Mouse (Mus musculus): ENCODE data around the gene Atg9b. TPM values are rescaled to one million over a fixed set of nuclear protein-coding genes. Genes with fewer than 3 reads are reported as not detected.

Atg9b gene
- polyA plus RNA-seq, 1 experiment, result 0.89 TPM

- DNase-seq, result peak; percentile 87
- Histone ChIP-seq H3K4me3 (ENCODE audit: insufficient read depth, low read depth, low read length) (peak overlapping the region; percentile 9), H3K27me3 (replicated peaks; ENCODE audit: control insufficient read depth, insufficient read depth, low read length) (no peaks in the 10 kb centered on the region), H3K4me1 (ENCODE audit: control insufficient read depth, insufficient read depth, low read length) (peaks cover 13% of the 10 kb centered on the region), H3K36me3 (ENCODE audit: control insufficient read depth, insufficient read depth, low read length) (no peaks in the 10 kb centered on the region), H3K27ac (ENCODE audit: insufficient read depth, low read depth, low read length) (no peak overlapping the region)
- 2% methylated on average over 73 of the region's 73 CpGs for WGBS
- TF ChIP-seq CTCF (conservative IDR thresholded peaks at IDR 0.05; ENCODE audit: insufficient read depth, insufficient read length, low read depth, low read length), result 0 out of 2 replicates have a peak, but pooled peaks have one; percentile 12
- no peak for TF ChIP-seq POLR2A (IDR thresholded peaks at IDR 0.05; ENCODE audit: low read depth, low read length)
Observed at GRCm38 (mm10) chr5:24387264-24388241, 4.4 kb downstream of the Atg9b start.

- DNase-seq, result no peak
- Histone ChIP-seq H3K27me3 (replicated peaks; ENCODE audit: control insufficient read depth, insufficient read depth, low read length) (no peaks in the 10 kb centered on the region), H3K27ac (ENCODE audit: insufficient read depth, low read depth, low read length) (no peak overlapping the region), H3K4me1 (ENCODE audit: control insufficient read depth, insufficient read depth, low read length) (peaks cover 13% of the 10 kb centered on the region), H3K36me3 (ENCODE audit: control insufficient read depth, insufficient read depth, low read length) (no peaks in the 10 kb centered on the region), H3K4me3 (ENCODE audit: insufficient read depth, low read depth, low read length) (no peak overlapping the region)
- 86% methylated on average over 10 of the region's 10 CpGs for WGBS
- TF ChIP-seq POLR2A (IDR thresholded peaks at IDR 0.05; ENCODE audit: low read depth, low read length) (no peak), CTCF (conservative IDR thresholded peaks at IDR 0.05; ENCODE audit: insufficient read depth, insufficient read length, low read depth, low read length) (no peak)
Observed at GRCm38 (mm10) chr5:24385887-24386550, 5.9 kb downstream of the Atg9b start.

- H3K4me1 ChIP-seq (ENCODE audit: control insufficient read depth, insufficient read depth, low read length), result peaks cover 13% of the 10 kb centered on the region
- 94% methylated on average over 5 of the region's 5 CpGs for WGBS
- H3K36me3 ChIP-seq (ENCODE audit: control insufficient read depth, insufficient read depth, low read length), result no peaks in the 10 kb centered on the region
Observed at GRCm38 (mm10) chr5:24385374-24385773, 6.6 kb downstream of the Atg9b start.

GRCm38 (mm10) chr5:24384407-24384806 is 7.5 kb downstream of the Atg9b start:
- H3K27me3 ChIP-seq (replicated peaks; ENCODE audit: control insufficient read depth, insufficient read depth, low read length), result no peaks in the 10 kb centered on the region
- TF ChIP-seq CTCF (conservative IDR thresholded peaks at IDR 0.05; ENCODE audit: insufficient read depth, insufficient read length, low read depth, low read length) (no peak), POLR2A (IDR thresholded peaks at IDR 0.05; ENCODE audit: low read depth, low read length) (no peak)
- H3K4me1 ChIP-seq (ENCODE audit: control insufficient read depth, insufficient read depth, low read length), result peaks cover 13% of the 10 kb centered on the region
- WGBS, result 34% methylated on average over 6 of the region's 6 CpGs
- no peak overlapping the region for H3K27ac ChIP-seq (ENCODE audit: insufficient read depth, low read depth, low read length)
- no peak overlapping the region for H3K4me3 ChIP-seq (ENCODE audit: insufficient read depth, low read depth, low read length)
- no peaks in the 10 kb centered on the region for H3K36me3 ChIP-seq (ENCODE audit: control insufficient read depth, insufficient read depth, low read length)
- peak; percentile 79 for DNase-seq

More at GRCm38 (mm10) chr5:24385374-24385773, 6.6 kb downstream of the Atg9b start:
- DNase-seq, result no peak
- Histone ChIP-seq H3K27ac (ENCODE audit: insufficient read depth, low read depth, low read length) (no peak overlapping the region), H3K4me3 (ENCODE audit: insufficient read depth, low read depth, low read length) (no peak overlapping the region), H3K27me3 (replicated peaks; ENCODE audit: control insufficient read depth, insufficient read depth, low read length) (no peaks in the 10 kb centered on the region)
- TF ChIP-seq CTCF (conservative IDR thresholded peaks at IDR 0.05; ENCODE audit: insufficient read depth, insufficient read length, low read depth, low read length) (no peak), POLR2A (IDR thresholded peaks at IDR 0.05; ENCODE audit: low read depth, low read length) (no peak)

- H3K4me1 ChIP-seq (ENCODE audit: control insufficient read depth, insufficient read depth, low read length), result peaks cover 13% of the 10 kb centered on the region
- no peak for TF ChIP-seq POLR2A (IDR thresholded peaks at IDR 0.05; ENCODE audit: low read depth, low read length)
- peak; percentile 48; the same call in 1 of the 2 replicates for TF ChIP-seq CTCF (conservative IDR thresholded peaks at IDR 0.05; ENCODE audit: insufficient read depth, insufficient read length, low read depth, low read length)
- H3K36me3 ChIP-seq (ENCODE audit: control insufficient read depth, insufficient read depth, low read length), result no peaks in the 10 kb centered on the region
- peak; percentile 89 for DNase-seq
- no peaks in the 10 kb centered on the region for H3K27me3 ChIP-seq (replicated peaks; ENCODE audit: control insufficient read depth, insufficient read depth, low read length)
- H3K4me3 ChIP-seq (ENCODE audit: insufficient read depth, low read depth, low read length), result peak overlapping the region; percentile 43
- no peak overlapping the region for H3K27ac ChIP-seq (ENCODE audit: insufficient read depth, low read depth, low read length)
- 6% methylated on average over 34 of the region's 34 CpGs for WGBS
Observed at GRCm38 (mm10) chr5:24383026-24383859, 8.7 kb downstream of the Atg9b start.

- Histone ChIP-seq H3K36me3 (ENCODE audit: control insufficient read depth, insufficient read depth, low read length) (no peaks in the 10 kb centered on the region), H3K4me3 (ENCODE audit: insufficient read depth, low read depth, low read length) (no peak overlapping the region), H3K27me3 (replicated peaks; ENCODE audit: control insufficient read depth, insufficient read depth, low read length) (no peaks in the 10 kb centered on the region), H3K4me1 (ENCODE audit: control insufficient read depth, insufficient read depth, low read length) (peaks cover 8% of the 10 kb centered on the region; the same call in 1 of the 2 replicates), H3K27ac (ENCODE audit: insufficient read depth, low read depth, low read length) (no peak overlapping the region)
- no peak for TF ChIP-seq POLR2A (IDR thresholded peaks at IDR 0.05; ENCODE audit: low read depth, low read length)
- TF ChIP-seq CTCF (conservative IDR thresholded peaks at IDR 0.05; ENCODE audit: insufficient read depth, insufficient read length, low read depth, low read length), result no peak
- WGBS, result 65% methylated on average over 2 of the region's 2 CpGs
- DNase-seq, result no peak
Observed at GRCm38 (mm10) chr5:24381988-24382387, 10.0 kb downstream of the Atg9b start.
